Mouse (Mus musculus) heart, postnatal 10 days (tissue): ENCODE results near the gene Prm3. TPM values are rescaled to one million over a fixed set of nuclear protein-coding genes. Genes with fewer than 3 reads are reported as not detected.

Experiments used
- total RNA-seq, 2 experiments: library from RNA; stranded (reverse); gene quantifications; 2 replicates each; pipeline ENCODE4 v1.2.3; 2021

Prm3 gene
- total RNA-seq, 2 experiments from 2014 or later, result not detected

Other genes with a start within 250 kb of the Prm3 start
- gene Dexi, start 247.9 kb downstream of the Prm3 start, total RNA-seq, result 10 to 100 TPM; 23.6 to 27.8 TPM
- 10 to 100 TPM; 47.7 to 50.1 TPM for gene Clec16a, start 245.6 kb downstream of the Prm3 start, total RNA-seq
- 1 to 10 TPM; 1.2 to 1.5 TPM for gene Socs1, start 5.4 kb downstream of the Prm3 start, total RNA-seq
- gene Tnp2, start 2.3 kb downstream of the Prm3 start, total RNA-seq, result not detected
- gene Prm2, start 5.2 kb upstream of the Prm3 start, total RNA-seq, result not detected
- not detected for gene Prm1, start 14.9 kb upstream of the Prm3 start, total RNA-seq
- not detected for gene Gm11172, start 22.0 kb upstream of the Prm3 start, total RNA-seq
- gene Rmi2, start 44.1 kb upstream of the Prm3 start, total RNA-seq, result 1 to 10 TPM; 2.0 TPM